Mouse (Mus musculus) c-Kit-positive CD71-positive TER-119-negative erythroid progenitor cells, embryonic 14.5 days (primary cell): Measurements from ENCODE around the gene Gm7534.

Experiments used
- DNase-seq: peaks from one replicate; pipeline ENCODE4 v3.0.0-alpha.2; 2013; ENCODE audit warnings: low read depth

The Gm7534 gene

DNA sequence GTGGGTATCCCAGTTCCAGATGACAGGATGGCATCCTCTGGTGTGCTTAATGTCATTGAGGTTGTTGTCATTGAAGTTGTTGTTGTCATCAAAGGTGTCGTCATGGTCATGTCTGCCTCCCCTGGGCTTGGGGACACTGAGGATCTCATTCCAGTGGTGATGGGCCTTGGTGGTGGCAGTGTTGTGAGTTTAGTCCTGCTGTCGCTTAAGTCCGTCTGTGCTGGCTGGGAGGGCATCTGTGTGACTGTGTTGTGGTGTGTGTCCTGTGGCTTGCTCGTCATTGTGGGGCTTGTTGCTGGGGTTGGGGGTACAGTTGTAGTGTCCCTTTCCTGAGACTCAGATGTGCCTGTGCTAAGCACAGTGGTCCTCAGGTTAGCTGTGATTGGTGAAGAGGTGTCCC lies at the start of gene Gm7534:
Gene Gm7534, minus strand, starts transcription at position 101 of the 400 bp plus-strand sequence.
- DNase-seq = no peak

DNA sequence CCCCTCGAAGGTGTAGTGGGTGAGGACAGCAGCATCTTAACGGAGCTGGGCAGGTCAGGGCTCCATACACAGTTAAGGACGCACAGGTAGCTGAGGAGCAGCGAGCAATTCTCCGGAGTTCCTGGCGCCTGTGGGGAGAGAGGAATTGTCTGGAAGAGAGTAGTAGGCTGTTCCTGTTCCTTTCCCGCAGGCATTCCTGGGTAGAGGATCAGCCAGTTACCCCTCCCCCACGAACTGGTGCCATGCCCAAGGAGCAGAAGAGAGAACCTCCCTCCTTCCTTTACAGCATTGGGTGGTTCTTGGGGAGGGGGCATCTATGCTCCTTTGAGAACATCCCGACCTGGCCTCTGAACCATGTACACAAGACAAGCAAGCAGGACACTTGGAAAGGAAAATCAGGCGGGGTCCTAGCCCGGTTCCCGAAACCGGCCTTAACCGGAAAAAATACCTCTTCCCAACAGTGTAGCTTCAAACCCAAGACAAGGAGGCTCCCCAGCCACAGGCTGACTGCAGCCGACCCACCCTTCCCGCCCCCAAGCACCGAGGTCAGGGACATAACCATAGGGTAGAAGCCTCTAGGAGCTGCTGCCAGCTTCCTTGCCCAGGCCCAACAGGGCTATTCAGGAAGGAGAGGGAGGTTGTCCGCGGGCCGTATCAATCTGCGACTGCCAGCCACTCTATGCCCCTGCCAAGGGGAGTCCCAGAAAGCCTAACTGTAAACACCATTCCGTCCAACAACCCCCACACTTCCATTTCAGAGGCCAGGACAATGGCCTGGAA lies 49.5 kb upstream of the Gm7534 start:
- no peak for DNase-seq

DNA sequence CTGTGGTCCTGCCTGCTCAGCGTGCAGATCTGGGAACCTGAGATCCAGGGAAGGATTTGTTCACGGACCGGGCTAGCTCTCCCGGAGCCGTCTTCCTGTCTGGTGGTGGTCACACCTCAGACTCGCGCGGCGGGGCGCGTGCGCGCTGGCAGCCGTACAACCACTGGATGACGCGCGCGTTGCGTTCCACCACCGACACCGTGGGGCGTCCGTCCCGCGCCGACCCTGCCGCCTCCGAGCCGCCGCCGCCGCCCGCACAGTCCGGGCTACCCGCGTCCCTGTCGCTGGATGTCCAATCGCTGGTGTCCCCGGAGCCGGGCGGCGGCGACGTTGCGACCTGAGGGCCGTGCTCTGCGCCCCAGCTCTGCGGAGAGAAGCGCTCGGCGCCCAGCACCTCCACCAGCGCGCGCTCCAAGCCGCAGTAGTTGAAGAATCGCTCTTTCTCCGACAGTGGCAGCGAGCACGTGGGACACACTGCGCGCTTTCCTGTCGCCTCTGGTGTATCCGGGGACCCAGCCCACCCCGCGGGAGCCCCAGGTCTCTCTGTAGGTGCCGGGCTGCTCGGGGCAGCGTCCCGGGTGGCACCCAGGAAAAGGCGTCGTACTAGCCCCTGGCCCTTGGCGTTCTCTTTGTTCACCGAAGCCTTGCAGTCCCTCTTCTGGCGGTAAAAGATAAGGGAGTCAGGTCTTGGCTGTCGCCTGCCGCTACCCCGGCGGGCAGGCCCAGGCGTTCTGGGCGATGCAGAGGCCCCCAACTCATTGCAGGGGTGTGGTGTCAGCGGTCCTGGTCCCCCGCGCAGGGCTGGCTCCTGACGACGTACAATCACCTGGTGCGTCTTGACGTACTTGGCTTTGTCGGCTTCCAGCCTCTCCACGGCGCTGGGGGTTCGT lies 48.7 kb upstream of the Gm7534 start:
- no peak for DNase-seq

DNA sequence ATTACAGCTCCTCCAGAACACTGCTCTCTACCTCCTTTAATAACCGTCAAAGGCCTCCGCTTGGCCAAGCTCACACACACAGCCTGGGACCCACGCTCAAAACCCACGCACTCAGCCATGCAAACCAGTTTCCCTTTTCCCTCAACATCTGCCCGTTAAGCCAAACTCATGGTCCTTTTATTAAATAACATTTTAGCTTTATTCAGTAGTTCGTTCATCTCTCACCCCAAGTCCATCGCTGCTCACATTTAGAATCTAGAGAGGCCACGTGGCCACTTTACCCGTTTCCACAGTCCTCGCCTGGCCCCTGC lies 48.1 kb upstream of the Gm7534 start:
- DNase-seq = no peak

DNA sequence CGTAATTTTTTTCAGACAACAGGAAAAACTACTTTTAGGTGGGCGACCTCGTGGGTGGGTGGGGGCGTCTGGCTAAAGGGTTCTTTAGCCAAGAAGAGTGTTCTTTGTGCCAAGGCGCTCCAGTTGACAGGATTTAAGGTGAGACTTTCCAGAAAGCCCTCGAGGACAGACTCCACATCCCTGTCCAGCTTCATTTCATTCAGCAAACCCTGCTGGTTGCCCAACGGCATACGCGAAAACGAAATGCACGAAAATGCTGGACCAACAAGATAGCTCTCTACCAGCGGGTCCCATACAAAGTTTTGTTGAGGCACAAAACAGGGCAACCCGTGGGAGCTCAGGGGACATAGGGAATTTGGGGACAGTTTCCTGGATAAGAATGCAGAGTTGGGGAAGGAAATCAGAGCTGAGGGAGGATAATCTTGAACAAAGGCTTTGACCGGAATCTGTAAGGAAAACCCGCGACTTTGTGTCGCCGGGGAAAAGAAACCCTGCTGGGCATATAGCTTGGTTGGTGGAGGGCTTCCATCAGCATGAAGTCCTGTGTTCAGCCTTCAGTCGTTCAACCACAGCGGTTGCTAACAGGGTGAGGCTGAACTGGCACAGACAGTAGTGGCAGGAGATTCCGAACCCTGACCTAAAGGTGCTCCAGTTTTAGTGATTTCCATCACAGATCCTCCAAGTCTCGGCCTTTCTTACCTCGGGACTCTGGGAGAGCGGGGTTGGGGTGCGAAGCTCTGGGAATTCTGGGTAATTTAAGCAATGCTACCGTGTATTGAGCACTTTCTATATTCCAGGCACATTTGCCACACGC lies 47.5 kb upstream of the Gm7534 start:
- DNase-seq = no peak

DNA sequence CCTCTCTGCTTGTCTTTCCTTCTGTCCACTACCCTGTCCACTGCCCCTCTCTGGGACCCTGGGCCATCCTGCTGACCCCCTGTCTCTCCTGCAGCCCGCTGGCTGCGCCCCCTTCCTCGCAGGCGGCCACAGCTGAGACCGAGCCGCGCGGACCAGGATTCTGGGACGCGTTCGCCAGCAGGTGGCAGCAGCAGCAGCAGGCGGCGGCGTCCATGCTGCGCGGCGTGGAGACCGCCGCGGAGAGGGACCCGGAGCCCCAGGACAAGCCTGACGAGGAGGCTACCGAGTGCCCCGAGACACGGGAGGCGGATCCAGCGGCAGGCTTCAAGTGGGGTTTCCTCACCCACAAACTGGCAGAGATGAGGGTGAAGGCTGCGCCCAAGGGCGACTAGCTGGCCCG lies 46.8 kb upstream of the Gm7534 start:
- no peak for DNase-seq

DNA sequence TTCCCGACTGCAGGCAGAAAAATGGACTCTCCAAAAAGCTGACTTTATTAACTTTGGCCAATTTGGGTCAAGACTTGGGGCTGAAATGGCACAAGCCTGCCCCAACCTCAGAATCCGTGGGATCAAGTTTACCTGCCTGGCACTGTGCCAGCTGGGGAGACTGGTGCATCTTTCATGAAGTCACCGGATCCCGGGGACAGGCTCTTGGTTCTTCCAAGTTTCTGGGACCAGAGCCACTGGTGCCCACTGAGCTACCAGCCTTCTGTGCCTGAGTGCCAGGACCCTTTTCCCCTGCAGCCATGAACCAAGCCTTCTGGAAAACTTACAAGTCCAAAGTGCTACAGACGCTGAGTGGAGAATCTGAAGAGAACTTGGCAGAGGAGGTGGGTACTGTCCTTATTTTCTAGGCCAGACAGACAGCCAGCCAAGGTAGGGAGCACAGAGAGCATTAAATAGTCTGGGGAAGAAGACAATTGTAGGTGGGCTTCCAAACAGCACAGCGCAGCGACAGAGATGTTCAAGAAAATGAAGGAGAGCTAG lies 44.0 kb upstream of the Gm7534 start, which contains the start of gene Gm30191:
Gene Gm30191, plus strand, starts transcription at position 217 of the 540 bp plus-strand sequence.
- DNase-seq = no peak

DNA sequence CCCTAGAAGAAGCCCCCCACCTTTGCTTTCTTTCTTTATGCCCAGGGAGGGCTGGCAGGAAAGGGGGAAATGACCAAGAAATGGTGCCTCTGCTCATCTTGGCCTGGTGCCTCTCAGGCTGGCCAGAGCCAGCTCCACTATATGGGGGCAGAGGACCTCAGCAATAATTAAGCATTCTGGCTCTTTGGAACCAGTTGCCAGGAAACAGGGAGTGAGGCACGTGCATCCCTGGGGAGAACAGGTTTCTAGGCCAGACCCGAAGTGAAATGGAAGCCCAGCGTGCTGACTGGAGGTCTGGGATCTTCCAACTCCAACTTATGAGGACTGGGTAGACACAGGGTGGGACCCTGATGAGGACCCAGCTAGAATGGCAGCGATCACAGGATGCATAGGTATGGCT lies 43.5 kb upstream of the Gm7534 start:
- DNase-seq = no peak

DNA sequence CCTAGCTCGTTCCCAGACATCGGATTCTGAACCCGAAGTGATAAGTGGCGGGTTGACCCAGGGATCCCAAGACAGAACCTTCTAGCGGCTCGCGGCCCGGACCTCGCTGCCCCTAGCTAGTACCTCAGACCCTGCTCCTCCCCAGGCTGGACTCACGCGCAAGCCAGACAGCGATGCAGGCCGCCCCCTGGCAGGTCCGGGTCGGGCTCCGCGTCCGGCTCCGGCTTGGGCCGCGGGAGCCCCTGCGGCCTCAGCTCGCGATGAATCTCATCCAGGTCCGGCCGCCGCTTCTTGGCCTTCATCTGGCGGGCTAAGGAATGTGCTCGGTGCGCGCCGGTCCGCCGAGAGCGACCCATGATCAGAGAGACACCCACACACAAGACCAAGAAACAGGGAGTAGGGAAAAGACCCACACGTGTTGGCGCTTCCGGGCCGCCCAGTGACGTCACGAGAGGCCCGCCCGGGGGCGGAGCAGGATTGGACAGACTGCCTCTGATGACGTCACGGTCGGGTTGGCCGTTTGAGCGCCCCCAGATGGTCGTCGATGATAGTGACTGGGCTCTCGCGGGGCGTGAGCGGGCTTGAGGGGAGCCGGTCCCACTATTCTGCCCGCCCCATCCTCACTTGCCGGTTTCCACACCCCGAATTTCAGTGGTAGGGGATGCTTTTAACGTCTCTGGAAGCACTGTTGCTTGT lies 42.5 kb upstream of the Gm7534 start, which contains the start of gene Zfp593:
Gene Zfp593, minus strand, starts transcription at position 445 of the 696 bp plus-strand sequence.
- DNase-seq = peak; percentile 89

DNA sequence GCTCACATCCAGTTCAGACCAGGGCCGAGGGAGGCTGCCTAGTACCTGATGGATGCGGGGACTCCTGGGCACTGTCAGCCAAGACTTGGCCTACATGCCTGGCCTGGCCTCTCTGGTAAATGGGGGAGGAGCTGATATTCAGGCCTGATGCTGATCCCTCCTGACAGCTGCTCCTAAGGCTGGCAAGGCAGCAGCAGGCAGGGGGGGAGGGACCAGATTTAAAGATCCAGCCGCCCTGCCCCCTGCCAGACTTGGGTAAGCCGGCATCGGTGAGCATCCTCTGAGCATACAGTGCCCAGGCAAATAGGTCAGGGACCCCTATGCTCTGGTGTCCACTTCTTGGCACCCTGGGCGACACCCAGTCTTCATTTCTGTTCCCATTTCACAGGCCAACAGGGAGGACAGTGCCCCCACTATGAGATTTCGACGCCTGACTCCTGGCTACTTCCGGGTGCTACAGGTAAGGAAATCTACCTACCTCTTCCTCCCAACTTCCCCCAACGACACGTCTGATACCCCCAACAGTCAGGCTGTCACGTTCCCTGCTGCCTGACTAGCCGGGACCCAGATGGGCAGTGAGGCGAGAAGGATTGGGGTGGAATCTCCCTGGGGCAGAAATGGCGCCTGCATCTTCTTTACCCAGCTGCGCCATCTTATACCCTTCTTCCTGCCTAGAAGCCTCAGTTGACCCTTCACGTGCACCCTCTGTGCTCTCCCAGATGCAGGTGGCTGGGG lies 40.9 kb upstream of the Gm7534 start, which contains the start of gene E130218I03Rik:
Gene E130218I03Rik, plus strand, starts transcription at position 147 of the 735 bp plus-strand sequence.
- no peak for DNase-seq

DNA sequence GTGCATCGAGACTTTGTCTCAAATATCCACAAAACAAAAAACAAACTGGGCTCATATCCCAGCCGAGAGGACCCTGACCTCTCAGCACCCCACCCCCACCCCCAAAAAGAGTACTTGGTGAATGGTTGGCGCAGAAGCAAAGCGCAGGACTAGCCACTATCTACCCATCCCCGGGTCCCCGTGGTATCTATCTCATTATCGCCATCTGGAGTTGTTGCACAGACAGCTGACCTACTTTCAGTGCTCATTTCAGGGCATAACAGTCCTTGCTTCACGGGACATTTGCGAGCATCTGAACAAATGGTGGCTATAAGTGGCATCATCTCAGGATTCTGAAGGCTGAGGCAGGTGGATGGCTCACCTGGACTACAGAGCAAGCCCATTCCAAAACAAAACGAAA lies 35.9 kb upstream of the Gm7534 start:
- DNase-seq = no peak

DNA sequence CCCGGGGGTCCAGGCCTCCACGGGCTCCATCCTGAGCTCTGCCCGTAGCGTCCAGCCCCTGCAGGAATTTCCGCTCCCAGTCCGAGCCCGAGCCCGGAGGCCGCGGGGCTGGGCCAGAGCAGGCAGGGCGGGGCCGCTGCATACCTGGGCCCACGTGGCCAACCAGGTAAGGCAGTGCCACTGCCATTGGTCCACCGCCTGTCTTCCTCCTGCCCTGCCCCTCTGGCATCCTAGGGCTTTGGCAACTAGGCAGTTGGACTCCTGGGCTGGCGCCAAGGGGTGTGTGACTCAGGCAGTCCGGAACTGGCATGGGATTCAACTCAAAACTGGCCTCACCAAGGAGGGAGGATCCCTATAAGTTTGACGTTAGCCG lies 35.5 kb upstream of the Gm7534 start, which contains the start of gene Cnksr1:
Gene Cnksr1, minus strand, starts transcription at position 121 of the 373 bp plus-strand sequence.
- DNase-seq = no peak

DNA sequence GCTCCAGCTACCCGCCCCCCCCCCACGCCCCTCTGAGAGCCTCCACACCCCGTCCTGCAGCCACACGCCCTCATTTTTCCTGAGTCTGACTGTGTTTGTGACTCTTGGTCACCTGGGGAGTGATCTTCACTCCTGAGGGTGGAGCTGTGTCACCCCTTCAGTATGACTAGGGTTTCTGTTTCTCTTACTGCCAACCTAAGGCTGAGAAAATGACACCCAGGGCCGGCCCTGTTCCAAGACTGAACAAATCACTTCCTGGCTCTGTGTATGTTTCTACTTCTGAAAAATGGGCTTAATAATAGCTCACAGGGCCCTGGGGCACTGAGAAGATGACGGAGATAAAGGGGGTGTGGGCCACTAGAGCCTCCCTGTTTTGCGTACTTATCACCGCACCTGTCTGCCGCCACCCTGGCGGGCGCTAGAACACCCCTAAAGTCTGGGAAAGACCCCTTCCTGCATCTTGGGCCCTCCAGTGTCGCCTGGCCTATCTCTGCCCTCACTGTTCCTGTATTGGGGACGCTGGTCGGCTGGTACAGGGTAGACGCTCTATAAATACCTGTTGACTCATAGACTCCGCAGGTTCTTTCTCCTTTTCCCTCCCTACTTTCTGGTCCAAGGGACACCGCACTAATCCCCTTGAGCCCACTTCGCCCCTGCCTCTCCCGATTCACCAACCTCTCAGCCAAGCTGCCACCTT lies 34.9 kb upstream of the Gm7534 start:
- DNase-seq = no peak

DNA sequence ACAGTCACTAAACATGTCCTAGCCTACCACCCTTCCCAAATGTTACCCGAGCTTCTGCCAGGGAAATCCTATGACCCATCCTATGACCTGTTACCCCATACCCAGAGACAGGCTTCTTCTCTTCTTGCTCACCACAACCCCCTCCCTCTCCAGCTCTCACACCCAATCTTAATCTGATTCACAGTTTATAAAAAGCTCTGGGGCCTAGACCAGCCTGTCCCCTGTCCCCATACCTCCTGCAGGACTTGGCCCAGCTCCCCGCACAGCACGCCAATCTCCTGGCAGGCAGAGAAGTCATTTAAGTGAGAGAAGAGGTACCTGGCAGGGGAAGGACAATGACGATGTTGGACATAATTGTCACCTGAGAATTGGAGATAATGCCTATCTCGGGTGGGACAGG lies 32.1 kb upstream of the Gm7534 start:
- no peak for DNase-seq

DNA sequence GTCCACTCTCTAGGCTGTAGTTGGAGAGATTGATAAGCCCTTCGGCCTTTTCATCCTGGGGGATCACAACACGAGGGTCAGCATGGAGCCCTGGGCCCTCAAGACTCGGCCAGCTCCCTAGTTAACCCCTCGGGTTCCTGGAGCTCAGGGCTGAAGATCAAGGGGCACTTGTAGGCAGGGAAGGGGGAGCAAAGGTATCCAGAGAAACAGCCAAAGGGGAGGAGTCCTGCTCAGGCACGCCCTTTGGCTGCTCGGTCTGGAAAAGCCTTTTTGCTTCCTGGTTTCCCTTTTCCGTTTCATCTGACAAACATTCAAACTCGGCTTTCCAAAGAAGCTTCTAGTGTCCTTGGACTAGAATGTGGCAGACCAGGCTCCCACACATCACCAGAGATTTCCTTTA lies 27.6 kb upstream of the Gm7534 start:
- DNase-seq = no peak

DNA sequence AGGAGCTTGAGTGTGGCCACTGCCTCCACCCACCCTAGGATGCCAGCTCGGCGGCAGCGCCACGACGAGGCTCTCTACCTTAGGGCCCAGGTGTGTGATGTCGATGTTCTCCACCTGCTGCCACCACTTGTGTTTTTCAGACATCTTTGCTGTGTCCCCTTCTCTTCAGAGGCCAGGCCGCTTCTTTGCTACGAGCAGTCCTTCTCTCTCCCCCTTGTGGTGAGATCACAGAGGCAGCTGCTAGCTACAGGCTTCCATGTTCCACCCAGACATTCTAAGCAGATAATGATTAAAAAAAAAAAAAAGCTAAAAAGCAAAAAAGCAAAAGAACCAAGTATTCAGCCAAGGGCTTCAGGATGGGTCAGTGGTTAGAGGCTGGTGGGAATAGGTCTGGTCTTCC lies 24.4 kb upstream of the Gm7534 start, which contains the start of gene Catsper4:
Gene Catsper4, minus strand, starts transcription at position 190 of the 400 bp plus-strand sequence.
- DNase-seq = no peak

DNA sequence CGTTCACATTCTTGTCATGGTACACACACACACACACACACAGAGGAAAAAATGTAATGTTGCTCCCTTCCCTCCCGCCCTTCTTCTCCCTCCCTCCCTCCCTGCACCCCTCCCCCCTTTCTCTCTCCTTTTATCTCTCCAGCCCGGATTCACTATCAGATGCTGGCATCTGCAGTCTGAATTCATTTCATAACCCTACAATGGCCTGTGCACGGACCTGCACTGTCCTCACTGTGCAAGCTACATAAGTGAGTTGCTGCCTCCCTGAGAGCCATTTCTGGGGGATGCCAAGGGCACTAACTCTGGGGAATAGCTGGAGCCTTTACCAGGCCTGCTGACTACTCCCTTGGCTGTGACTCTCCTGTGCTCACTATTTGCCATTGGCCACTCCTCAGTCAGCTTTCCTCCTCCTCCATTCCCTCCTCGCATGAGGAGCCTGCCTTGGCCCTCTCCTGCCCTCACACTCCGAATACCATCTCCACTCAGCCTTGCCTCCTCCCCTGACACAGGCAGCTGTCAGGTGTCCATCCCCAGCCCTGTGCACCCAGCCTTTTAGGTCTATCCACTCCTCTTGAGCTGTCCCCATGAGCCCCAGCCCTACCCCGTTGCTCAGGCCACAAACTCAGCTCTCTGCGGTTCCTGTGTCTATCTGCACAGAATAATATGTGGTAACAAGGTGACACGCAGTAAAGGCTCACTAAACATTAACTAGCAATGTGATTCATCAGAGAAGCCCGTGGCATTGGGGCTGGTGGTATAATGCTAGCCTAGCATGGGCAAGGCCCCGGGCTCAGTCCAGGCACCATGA lies 20.2 kb upstream of the Gm7534 start:
- no peak for DNase-seq

DNA sequence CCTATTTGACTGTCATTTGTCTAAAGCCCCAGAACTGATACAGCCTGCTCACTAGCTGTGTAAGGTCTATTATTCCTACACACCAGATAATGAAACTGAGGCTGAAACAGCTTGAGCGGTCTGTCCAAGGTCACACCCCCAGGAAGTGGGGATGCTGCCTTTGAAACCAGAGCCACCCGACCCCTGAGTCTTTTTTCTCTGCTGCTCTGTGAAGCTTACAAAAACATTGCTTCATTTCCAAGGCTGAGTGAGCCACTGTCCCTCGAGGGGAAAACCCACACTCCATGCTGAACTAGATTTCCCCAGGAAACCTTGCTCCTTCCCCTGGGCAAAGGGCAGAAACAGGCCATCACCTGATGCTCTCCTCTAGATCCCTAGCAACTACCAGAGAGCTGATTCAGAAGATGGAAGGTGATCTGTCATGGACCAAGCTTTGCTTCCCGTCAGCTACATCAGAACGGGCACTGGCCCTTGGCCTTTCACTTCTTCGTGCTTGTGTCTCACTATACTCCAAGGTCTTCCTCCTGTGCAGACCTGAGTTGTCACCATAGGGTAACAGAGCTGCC lies 3.8 kb upstream of the Gm7534 start:
- DNase-seq = no peak
